Mouse (Mus musculus): Measurements from ENCODE around the gene Gm42421. TPM values are rescaled to one million over a fixed set of nuclear protein-coding genes. Genes with fewer than 3 reads are reported as not detected.

Gm42421 gene
- polyA plus RNA-seq, 1 experiment from 2014 or later: 0.78 TPM

GRCm38 (mm10) chr5:143932831-143933230 is 4.9 kb downstream of the Gm42421 start, which contains the start of gene Rsph10b:
Rsph10b (plus strand) TSS chr5:143933035.
- Histone ChIP-seq H3K27me3 (ENCODE audit: insufficient read depth, low read length) (no peaks in the 10 kb centered on the region), H3K4me1 (replicated peaks; ENCODE audit: insufficient read depth, low read length) (no peaks in the 10 kb centered on the region), H3K36me3 (ENCODE audit: insufficient read depth, low read length) (peaks cover 28% of the 10 kb centered on the region), H3K9ac (ENCODE audit: low read depth, low read length) (no peak within 1 kb of the TSS), H3K4me3 (replicated peaks; ENCODE audit: low read depth, low read length) (no peak within 1 kb of the TSS), H3K27ac (no peak within 1 kb of the TSS), H3K9me3 (replicated peaks; ENCODE audit: low read length) (no peaks in the 10 kb centered on the region), H3K4me2 (ENCODE audit: low read length) (no peak within 1 kb of the TSS)
- ATAC-seq (replicated peaks; ENCODE audit: low FRiP score, low read depth): no peak
- TF ChIP-seq CTCF (IDR thresholded peaks at IDR 0.05; ENCODE audit: low read depth): no peak
- WGBS: 19% methylated on average over 8 of the region's 8 CpGs
- peak; percentile 47 for DNase-seq (ENCODE audit: low spot score)

- Histone ChIP-seq H3K9me3 (replicated peaks; ENCODE audit: low read length) (no peaks in the 10 kb centered on the region), H3K4me3 (replicated peaks; ENCODE audit: low read depth, low read length) (no peak overlapping the region), H3K27me3 (ENCODE audit: insufficient read depth, low read length) (no peaks in the 10 kb centered on the region), H3K9ac (ENCODE audit: low read depth, low read length) (no peak overlapping the region), H3K27ac (no peak overlapping the region), H3K36me3 (ENCODE audit: insufficient read depth, low read length) (peaks cover 23% of the 10 kb centered on the region), H3K4me2 (ENCODE audit: low read length) (no peak overlapping the region), H3K4me1 (replicated peaks; ENCODE audit: insufficient read depth, low read length) (no peaks in the 10 kb centered on the region)
- DNase-seq (ENCODE audit: low spot score) (no peak), ATAC-seq (replicated peaks; ENCODE audit: low FRiP score, low read depth) (no peak)
- WGBS: 89% methylated on average over 11 of the region's 11 CpGs
- no peak for TF ChIP-seq CTCF (IDR thresholded peaks at IDR 0.05; ENCODE audit: low read depth)
These were observed 5.4 kb downstream of the Gm42421 start for GRCm38 (mm10) chr5:143933414-143933813.

GRCm38 (mm10) chr5:143933875-143934274 is 5.9 kb downstream of the Gm42421 start:
- DNase-seq (ENCODE audit: low spot score) (no peak), ATAC-seq (replicated peaks; ENCODE audit: low FRiP score, low read depth) (no peak)
- peaks cover 18% of the 10 kb centered on the region; the same call in 1 of the 2 replicates for H3K36me3 ChIP-seq (ENCODE audit: insufficient read depth, low read length)
- no peak overlapping the region for H3K9ac ChIP-seq (ENCODE audit: low read depth, low read length)
- no peaks in the 10 kb centered on the region for H3K4me1 ChIP-seq (replicated peaks; ENCODE audit: insufficient read depth, low read length)
- H3K4me2 ChIP-seq (ENCODE audit: low read length): no peak overlapping the region
- H3K4me3 ChIP-seq (replicated peaks; ENCODE audit: low read depth, low read length): no peak overlapping the region
- H3K27ac ChIP-seq: no peak overlapping the region
- no peaks in the 10 kb centered on the region for H3K27me3 ChIP-seq (ENCODE audit: insufficient read depth, low read length)
- 84% methylated on average over 1 of the region's 1 CpGs for WGBS
- TF ChIP-seq CTCF (IDR thresholded peaks at IDR 0.05; ENCODE audit: low read depth): peak; percentile 40; the same call in 1 of the 2 replicates
- no peaks in the 10 kb centered on the region for H3K9me3 ChIP-seq (replicated peaks; ENCODE audit: low read length)

GRCm38 (mm10) chr5:143936156-143936555 is 8.2 kb downstream of the Gm42421 start:
- ATAC-seq (replicated peaks; ENCODE audit: low FRiP score, low read depth): no peak
- 88% methylated on average over 9 of the region's 9 CpGs for WGBS

GRCm38 (mm10) chr5:143941588-143941987 is 13.6 kb downstream of the Gm42421 start:
- Histone ChIP-seq H3K27me3 (ENCODE audit: insufficient read depth, low read length) (no peaks in the 10 kb centered on the region), H3K36me3 (ENCODE audit: insufficient read depth, low read length) (no peaks in the 10 kb centered on the region), H3K9ac (ENCODE audit: low read depth, low read length) (no peak overlapping the region), H3K4me1 (replicated peaks; ENCODE audit: insufficient read depth, low read length) (no peaks in the 10 kb centered on the region), H3K9me3 (replicated peaks; ENCODE audit: low read length) (no peaks in the 10 kb centered on the region), H3K27ac (no peak overlapping the region), H3K4me3 (replicated peaks; ENCODE audit: low read depth, low read length) (no peak overlapping the region), H3K4me2 (ENCODE audit: low read length) (no peak overlapping the region)
- DNase-seq (ENCODE audit: low spot score) (no peak), ATAC-seq (replicated peaks; ENCODE audit: low FRiP score, low read depth) (no peak)
- 18% methylated on average over 10 of the region's 10 CpGs for WGBS
- no peak for TF ChIP-seq CTCF (IDR thresholded peaks at IDR 0.05; ENCODE audit: low read depth)

More at GRCm38 (mm10) chr5:143936156-143936555, 8.2 kb downstream of the Gm42421 start:
- no peaks in the 10 kb centered on the region for H3K27me3 ChIP-seq (ENCODE audit: insufficient read depth, low read length)
- H3K9me3 ChIP-seq (replicated peaks; ENCODE audit: low read length): no peaks in the 10 kb centered on the region
- H3K4me3 ChIP-seq (replicated peaks; ENCODE audit: low read depth, low read length): no peak overlapping the region
- no peak for TF ChIP-seq CTCF (IDR thresholded peaks at IDR 0.05; ENCODE audit: low read depth)
- H3K27ac ChIP-seq: no peak overlapping the region
- H3K4me2 ChIP-seq (ENCODE audit: low read length): no peak overlapping the region
- H3K4me1 ChIP-seq (replicated peaks; ENCODE audit: insufficient read depth, low read length): no peaks in the 10 kb centered on the region
- H3K36me3 ChIP-seq (ENCODE audit: insufficient read depth, low read length): 0 out of 2 replicates have a peak, but pooled peaks cover 9% of the 10 kb centered on the region
- no peak overlapping the region for H3K9ac ChIP-seq (ENCODE audit: low read depth, low read length)
- DNase-seq (ENCODE audit: low spot score): no peak

- H3K36me3 ChIP-seq (ENCODE audit: insufficient read depth, low read length): no peaks in the 10 kb centered on the region
- H3K9me3 ChIP-seq (replicated peaks; ENCODE audit: low read length): no peaks in the 10 kb centered on the region
- no peak overlapping the region for H3K27ac ChIP-seq
- TF ChIP-seq CTCF (IDR thresholded peaks at IDR 0.05; ENCODE audit: low read depth): no peak
- no peak overlapping the region for H3K4me2 ChIP-seq (ENCODE audit: low read length)
- WGBS: 85% methylated on average over 14 of the region's 14 CpGs
- H3K27me3 ChIP-seq (ENCODE audit: insufficient read depth, low read length): no peaks in the 10 kb centered on the region
- no peak for DNase-seq (ENCODE audit: low spot score)
- no peak for ATAC-seq (replicated peaks; ENCODE audit: low FRiP score, low read depth)
- no peaks in the 10 kb centered on the region for H3K4me1 ChIP-seq (replicated peaks; ENCODE audit: insufficient read depth, low read length)
- H3K9ac ChIP-seq (ENCODE audit: low read depth, low read length): no peak overlapping the region
- H3K4me3 ChIP-seq (replicated peaks; ENCODE audit: low read depth, low read length): no peak overlapping the region
These were observed 15.5 kb downstream of the Gm42421 start for GRCm38 (mm10) chr5:143943231-143944125.

All from kidney, postnatal 0 days (tissue).